Mouse (Mus musculus) spleen, adult 2 months (tissue): ENCODE measurements around the gene Ntrk2.

Source experiments
- CTCF ChIP-seq: fragments of 200-500 bp; IDR thresholded peaks from 2 replicates; pipeline ENCODE4 v1.5.1; 2011; ENCODE audit warnings: mild to moderate bottlenecking, inconsistent platforms; ENCODE audit not compliant: insufficient read depth, insufficient read length, insufficient replicate concordance; ENCODE audit errors: extremely low read depth
- POLR2A ChIP-seq: fragments of 200-500 bp; IDR thresholded peaks from 2 replicates; pipeline ENCODE4 v1.6.1; 2011; ENCODE audit warnings: low read depth, low read length, inconsistent platforms

- no peak for TF ChIP-seq CTCF
- TF ChIP-seq POLR2A: no peak
Measured at GRCm38 (mm10) chr13:58882916-58883315, 76.5 kb downstream of the Ntrk2 start.
